Mouse (Mus musculus) Patski (cell line): ENCODE results near the gene Gna11. TPM values are rescaled to one million over a fixed set of nuclear protein-coding genes. Genes with fewer than 3 reads are reported as not detected.

ENCODE experiments used
- ATAC-seq: fragments of 100-300 bp; one replicate; pipeline ENCODE4 v1.8.0; 2021
- CTCF ChIA-PET: fragments of 350-600 bp; sonication (Branson Sonifier 250); formaldehyde crosslinking; loops from one replicate; lab custom pipeline; 2022; ENCODE audit warnings: inconsistent platforms; lab: Charles Lee
- POLR2A ChIA-PET: fragments of 350-600 bp; sonication (Branson Sonifier 250); formaldehyde crosslinking; loops from one replicate; lab custom pipeline; 2022; ENCODE audit warnings: antibody characterized with exemption, inconsistent platforms; lab: Charles Lee
- DNase-seq: peaks from one replicate; pipeline ENCODE4 v3.0.0-alpha.2; 2011; ENCODE audit warnings: low read depth, low spot score
- H3K27me3 ChIP-seq: fragments of 371-371 bp; one replicate; pipeline ENCODE4 v1.5.1; 2021
- CTCF ChIP-seq: fragments of 100-300 bp; IDR thresholded peaks from one replicate; pipeline ENCODE4 v1.5.1; 2021
- in situ Hi-C: fragments of 300-500 bp; cut with MboI; formaldehyde crosslinking; loops from 3 replicates; pipeline ENCODE4 v1.11.1; 2018; ENCODE audit warnings: low pct_unique_long_range_greater_than_20kb, mixed read lengths
- polyA plus RNA-seq: library from polyadenylated mRNA; unstranded; gene quantifications from one replicate; pipeline ENCODE4 v1.2.3, GENCODE M21; 2021

Gene Gna11
- polyA plus RNA-seq, 1 experiment from 2014 or later: 76.2 TPM

GRCm38 (mm10) chr10:81526779-81527178 lies 18.2 kb downstream of the Gna11 start:
- in situ Hi-C loops: no loop called here
- TF ChIP-seq CTCF: no peak
- DNase-seq: no peak
- peak; percentile 27 for ATAC-seq
- ChIA-PET POLR2A (no interaction called here), CTCF (interaction anchor here (1.1 to 2.5 kb wide), 6 partner anchors 9 to 25 kb away, joined by 3 to 8 read pairs (median 4); no protein-coding TSS in a partner anchor)
- H3K27me3 ChIP-seq: no peaks in the 10 kb centered on the region

- POLR2A ChIA-PET: interaction anchor here (0.8 kb wide), 1 partner anchor 29 kb away, joined by 3 read pairs; the partner anchor contains the start of gene Ncln
- no peak for DNase-seq
- no peak for ATAC-seq
- no peak for TF ChIP-seq CTCF
- CTCF ChIA-PET: interaction anchor here (2.4 kb wide), 1 partner anchor 26 kb away, joined by 7 read pairs; no protein-coding TSS in a partner anchor
- in situ Hi-C loops: no loop called here
- no peaks in the 10 kb centered on the region for H3K27me3 ChIP-seq
These were observed 19.8 kb downstream of the Gna11 start for GRCm38 (mm10) chr10:81525017-81525694.

GRCm38 (mm10) chr10:81524051-81524605 lies 20.9 kb downstream of the Gna11 start, which contains the start of gene Gna15:
Gene Gna15, minus strand, starts transcription at chr10:81524225.
- ATAC-seq (no peak), DNase-seq (no peak)
- POLR2A ChIA-PET: interaction anchor here (0.8 kb wide), 1 partner anchor 28 kb away, joined by 3 read pairs; the partner anchor contains the start of gene Ncln
- no peaks in the 10 kb centered on the region for H3K27me3 ChIP-seq
- in situ Hi-C loops: no loop called here
- CTCF ChIA-PET: interaction anchor here (1.4 to 2.4 kb wide), 2 partner anchors 21 to 27 kb away, joined by 3 to 7 read pairs; no protein-coding TSS in a partner anchor
- no peak for TF ChIP-seq CTCF

- ATAC-seq (no peak), DNase-seq (no peak)
- ChIA-PET CTCF (interaction anchor here (1.4 kb wide), 1 partner anchor 21 kb away, joined by 3 read pairs; no protein-coding TSS in a partner anchor), POLR2A (no interaction called here)
- no peaks in the 10 kb centered on the region for H3K27me3 ChIP-seq
- no peak for TF ChIP-seq CTCF
- in situ Hi-C loops: no loop called here
These were observed 21.4 kb downstream of the Gna11 start for GRCm38 (mm10) chr10:81523570-81523969.

GRCm38 (mm10) chr10:81523142-81523541 lies 21.8 kb downstream of the Gna11 start:
- in situ Hi-C loops: no loop called here
- TF ChIP-seq CTCF: no peak
- ChIA-PET CTCF (interaction anchor here (1.1 to 1.4 kb wide), 2 partner anchors 20 to 29 kb away, joined by 3 read pairs; no protein-coding TSS in a partner anchor), POLR2A (no interaction called here)
- ATAC-seq: no peak
- DNase-seq: no peak
- H3K27me3 ChIP-seq: no peaks in the 10 kb centered on the region

- peaks cover 3% of the 10 kb centered on the region for H3K27me3 ChIP-seq
- POLR2A ChIA-PET: no interaction called here
- TF ChIP-seq CTCF: no peak
- in situ Hi-C loops: no loop called here
- CTCF ChIA-PET: interaction anchor here (1.5 to 2.4 kb wide), 3 partner anchors 16 to 31 kb away, joined by 4 to 13 read pairs (median 4); no protein-coding TSS in a partner anchor
- ATAC-seq (no peak), DNase-seq (no peak)
These were observed 25.0 kb downstream of the Gna11 start for GRCm38 (mm10) chr10:81519978-81520365.

- DNase-seq: no peak
- no peak for TF ChIP-seq CTCF
- ChIA-PET POLR2A (no interaction called here), CTCF (interaction anchor here (0.9 to 2.4 kb wide), 8 partner anchors 9 to 85 kb away, joined by 3 to 13 read pairs (median 3); no protein-coding TSS in a partner anchor)
- in situ Hi-C loops: no loop called here
- H3K27me3 ChIP-seq: peaks cover 3% of the 10 kb centered on the region
- ATAC-seq: no peak
These were observed 25.6 kb downstream of the Gna11 start for GRCm38 (mm10) chr10:81519227-81519977.

- POLR2A ChIA-PET: no interaction called here
- peak; percentile 47 for ATAC-seq
These were observed 26.4 kb downstream of the Gna11 start for GRCm38 (mm10) chr10:81518546-81518945.

GRCm38 (mm10) chr10:81517227-81517626 lies 27.8 kb downstream of the Gna11 start:
- TF ChIP-seq CTCF: no peak
- ATAC-seq (no peak), DNase-seq (no peak)
- in situ Hi-C loops: no loop called here
- H3K27me3 ChIP-seq: peaks cover 8% of the 10 kb centered on the region
- POLR2A ChIA-PET: no interaction called here
- CTCF ChIA-PET: interaction anchor here (1.4 kb wide), 1 partner anchor 9 kb away, joined by 3 read pairs; no protein-coding TSS in a partner anchor

More at GRCm38 (mm10) chr10:81518546-81518945, 26.4 kb downstream of the Gna11 start:
- no peak for DNase-seq
- in situ Hi-C loops: no loop called here
- H3K27me3 ChIP-seq: peaks cover 3% of the 10 kb centered on the region
- TF ChIP-seq CTCF: no peak
- CTCF ChIA-PET: interaction anchor here (0.9 to 2.4 kb wide), 8 partner anchors 8 to 86 kb away, joined by 3 to 13 read pairs (median 3); no protein-coding TSS in a partner anchor

GRCm38 (mm10) chr10:81513798-81514197 lies 31.2 kb downstream of the Gna11 start:
- ChIA-PET CTCF (no interaction called here), POLR2A (interaction anchor here (1.2 kb wide), 1 partner anchor 8 kb away, joined by 3 read pairs; no protein-coding TSS in a partner anchor)
- no peak for DNase-seq
- in situ Hi-C loops: no loop called here
- H3K27me3 ChIP-seq: peaks cover 18% of the 10 kb centered on the region
- TF ChIP-seq CTCF: no peak
- no peak for ATAC-seq
